Mouse (Mus musculus): ENCODE data around the gene Pik3r1. TPM values are rescaled to one million over a fixed set of nuclear protein-coding genes. Genes with fewer than 3 reads are reported as not detected.
A peak's percentile ranks its signal among the peaks of the same experiment; 100 is the strongest.

Pik3r1 gene
- polyA plus RNA-seq, 1 experiment from 2014 or later: 53.0 TPM

DNA sequence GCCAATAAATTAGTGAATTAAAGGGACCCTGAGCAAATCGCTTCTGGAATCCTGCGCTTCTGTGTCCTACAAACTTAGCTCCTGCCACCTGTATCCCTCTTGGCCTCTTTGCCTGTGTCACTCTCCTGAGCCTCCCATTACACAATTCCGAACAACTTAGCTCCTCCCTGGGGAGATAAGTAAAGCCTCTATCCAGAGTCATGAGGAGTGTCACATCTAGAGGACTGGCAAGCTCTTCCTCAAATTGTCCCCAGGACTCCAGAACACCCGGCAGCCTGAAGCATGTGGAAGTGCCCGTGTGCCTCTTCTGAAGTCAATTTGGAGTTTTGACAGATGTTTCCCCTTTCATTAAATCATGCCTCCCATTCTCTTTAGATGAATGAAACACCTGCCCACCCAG is 6.4 kb downstream of the Pik3r1 start:
- peaks cover 14% of the 10 kb centered on the region for H3K36me3 ChIP-seq (ENCODE audit: control insufficient read depth, insufficient read depth, low read length)
- 49% methylated on average over 5 of the region's 5 CpGs for WGBS
- H3K4me2 ChIP-seq (ENCODE audit: low read depth, low read length): peak overlapping the region; percentile 25
- no peak for ATAC-seq (ENCODE audit: insufficient read depth, low FRiP score)
- no peak overlapping the region; the same call in 1 of the 2 replicates for H3K9ac ChIP-seq (ENCODE audit: low read length)
- H3K27ac ChIP-seq (ENCODE audit: low read length): peak overlapping the region; percentile 58; the same call in 1 of the 2 replicates
- H3K4me3 ChIP-seq (replicated peaks; ENCODE audit: low read length): no peak overlapping the region
- no peaks in the 10 kb centered on the region for H3K27me3 ChIP-seq (ENCODE audit: control insufficient read depth, insufficient read depth, low read length)
- H3K9me3 ChIP-seq (replicated peaks; ENCODE audit: control insufficient read depth, low read length): no peaks in the 10 kb centered on the region
- peaks cover 79% of the 10 kb centered on the region for H3K4me1 ChIP-seq (ENCODE audit: control insufficient read depth, insufficient read depth, low read length)

DNA sequence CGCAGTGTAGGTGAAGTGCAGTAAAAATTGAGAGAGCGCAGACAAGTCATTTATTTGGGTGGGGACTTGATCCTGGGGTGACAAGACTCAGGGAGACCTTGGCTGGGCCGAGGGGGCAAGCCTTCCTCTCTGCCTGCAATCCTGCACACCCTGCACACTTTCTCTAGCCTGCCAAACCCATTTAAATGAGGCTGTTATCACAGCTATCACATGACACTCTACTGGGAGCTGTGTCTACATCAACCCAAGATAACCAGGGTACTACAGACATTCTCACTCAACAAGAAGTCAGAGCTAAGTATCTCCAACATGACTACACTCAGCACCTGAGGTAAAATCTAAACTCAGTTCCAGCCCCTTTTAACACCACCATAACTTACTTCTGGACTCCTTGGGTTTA is 7.1 kb downstream of the Pik3r1 start:
- Histone ChIP-seq H3K4me1 (ENCODE audit: control insufficient read depth, insufficient read depth, low read length) (peaks cover 82% of the 10 kb centered on the region), H3K4me2 (ENCODE audit: low read depth, low read length) (peak overlapping the region; percentile 35), H3K4me3 (replicated peaks; ENCODE audit: low read length) (peak overlapping the region; percentile 0), H3K27me3 (ENCODE audit: control insufficient read depth, insufficient read depth, low read length) (no peaks in the 10 kb centered on the region), H3K9ac (ENCODE audit: low read length) (peak overlapping the region; percentile 4; the same call in 1 of the 2 replicates), H3K9me3 (replicated peaks; ENCODE audit: control insufficient read depth, low read length) (no peaks in the 10 kb centered on the region), H3K27ac (ENCODE audit: low read length) (peak overlapping the region; percentile 58), H3K36me3 (ENCODE audit: control insufficient read depth, insufficient read depth, low read length) (peaks cover 19% of the 10 kb centered on the region)
- WGBS: 51% methylated on average over 3 of the region's 3 CpGs
- ATAC-seq (ENCODE audit: insufficient read depth, low FRiP score): no peak; the same call in 1 of the 2 replicates

GRCm38 (mm10) chr13:101760001-101760687 is 7.9 kb downstream of the Pik3r1 start:
- peak overlapping the region; percentile 35 for H3K4me2 ChIP-seq (ENCODE audit: low read depth, low read length)
- no peak for ATAC-seq (ENCODE audit: insufficient read depth, low FRiP score)
- H3K4me3 ChIP-seq (replicated peaks; ENCODE audit: low read length): peak overlapping the region; percentile 0; the same call in 1 of the 2 replicates
- H3K4me1 ChIP-seq (ENCODE audit: control insufficient read depth, insufficient read depth, low read length): peaks cover 75% of the 10 kb centered on the region
- H3K27me3 ChIP-seq (ENCODE audit: control insufficient read depth, insufficient read depth, low read length): no peaks in the 10 kb centered on the region
- 29% methylated on average over 8 of the region's 8 CpGs for WGBS
- peak overlapping the region; percentile 64 for H3K27ac ChIP-seq (ENCODE audit: low read length)
- peak overlapping the region; percentile 20 for H3K9ac ChIP-seq (ENCODE audit: low read length)
- H3K36me3 ChIP-seq (ENCODE audit: control insufficient read depth, insufficient read depth, low read length): peaks cover 19% of the 10 kb centered on the region
- no peaks in the 10 kb centered on the region for H3K9me3 ChIP-seq (replicated peaks; ENCODE audit: control insufficient read depth, low read length)

- no peaks in the 10 kb centered on the region for H3K9me3 ChIP-seq (replicated peaks; ENCODE audit: control insufficient read depth, low read length)
- H3K4me2 ChIP-seq (ENCODE audit: low read depth, low read length): peak overlapping the region; percentile 35
- H3K4me1 ChIP-seq (ENCODE audit: control insufficient read depth, insufficient read depth, low read length): peaks cover 76% of the 10 kb centered on the region
- H3K9ac ChIP-seq (ENCODE audit: low read length): peak overlapping the region; percentile 42; the same call in 1 of the 2 replicates
- H3K27ac ChIP-seq (ENCODE audit: low read length): peak overlapping the region; percentile 64
- no peaks in the 10 kb centered on the region for H3K27me3 ChIP-seq (ENCODE audit: control insufficient read depth, insufficient read depth, low read length)
- peaks cover 19% of the 10 kb centered on the region for H3K36me3 ChIP-seq (ENCODE audit: control insufficient read depth, insufficient read depth, low read length)
- no peak for ATAC-seq (ENCODE audit: insufficient read depth, low FRiP score)
- WGBS: 15% methylated on average over 3 of the region's 3 CpGs
- H3K4me3 ChIP-seq (replicated peaks; ENCODE audit: low read length): no peak overlapping the region
Measured at GRCm38 (mm10) chr13:101759281-101759871, 8.6 kb downstream of the Pik3r1 start.

DNA sequence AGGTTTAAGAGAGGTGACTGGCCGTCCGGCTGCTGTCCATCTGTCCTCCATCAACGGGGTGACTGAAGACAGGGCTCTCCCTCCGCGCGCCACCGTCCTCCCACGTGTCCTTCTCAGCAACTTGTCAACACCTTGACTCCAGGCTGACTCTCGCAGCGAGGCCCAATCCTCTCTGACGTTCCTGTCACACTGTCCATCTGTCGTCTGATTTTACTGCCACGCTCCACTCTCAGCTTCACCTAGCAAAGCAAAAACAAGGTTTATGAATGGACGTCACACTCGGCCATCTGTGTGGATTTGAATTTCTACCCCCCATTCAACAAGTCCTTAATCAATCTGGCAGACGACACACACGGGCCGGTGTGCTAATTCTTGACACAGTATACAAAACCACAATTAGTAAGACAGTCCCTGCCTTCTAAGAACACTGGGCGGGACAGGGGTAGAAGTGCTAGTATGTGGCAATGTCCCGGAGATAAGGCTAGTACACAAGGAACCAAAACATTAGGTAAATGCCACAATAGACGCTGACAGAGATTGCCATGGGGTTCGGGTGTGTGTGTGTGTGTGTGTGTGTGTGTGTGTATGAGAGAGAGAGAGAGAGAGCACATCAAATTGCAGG is 10.1 kb downstream of the Pik3r1 start:
- 59% methylated on average over 22 of the region's 22 CpGs for WGBS
- no peak overlapping the region for H3K27ac ChIP-seq (ENCODE audit: low read length)
- no peaks in the 10 kb centered on the region for H3K27me3 ChIP-seq (ENCODE audit: control insufficient read depth, insufficient read depth, low read length)
- H3K9ac ChIP-seq (ENCODE audit: low read length): no peak overlapping the region
- peaks cover 76% of the 10 kb centered on the region for H3K4me1 ChIP-seq (ENCODE audit: control insufficient read depth, insufficient read depth, low read length)
- no peaks in the 10 kb centered on the region for H3K9me3 ChIP-seq (replicated peaks; ENCODE audit: control insufficient read depth, low read length)
- H3K4me2 ChIP-seq (ENCODE audit: low read depth, low read length): no peak overlapping the region; the same call in 1 of the 2 replicates
- ATAC-seq (ENCODE audit: insufficient read depth, low FRiP score): no peak
- H3K36me3 ChIP-seq (ENCODE audit: control insufficient read depth, insufficient read depth, low read length): peaks cover 19% of the 10 kb centered on the region
- H3K4me3 ChIP-seq (replicated peaks; ENCODE audit: low read length): no peak overlapping the region

GRCm38 (mm10) chr13:101755228-101755627 is 12.8 kb downstream of the Pik3r1 start:
- Histone ChIP-seq H3K4me2 (ENCODE audit: low read depth, low read length) (no peak overlapping the region), H3K27ac (ENCODE audit: low read length) (no peak overlapping the region), H3K4me1 (ENCODE audit: control insufficient read depth, insufficient read depth, low read length) (peaks cover 69% of the 10 kb centered on the region), H3K9me3 (replicated peaks; ENCODE audit: control insufficient read depth, low read length) (no peaks in the 10 kb centered on the region), H3K27me3 (ENCODE audit: control insufficient read depth, insufficient read depth, low read length) (no peaks in the 10 kb centered on the region), H3K4me3 (replicated peaks; ENCODE audit: low read length) (no peak overlapping the region), H3K36me3 (ENCODE audit: control insufficient read depth, insufficient read depth, low read length) (peaks cover 19% of the 10 kb centered on the region), H3K9ac (ENCODE audit: low read length) (no peak overlapping the region)
- ATAC-seq (ENCODE audit: insufficient read depth, low FRiP score): no peak
- WGBS: 46% methylated on average over 2 of the region's 2 CpGs

GRCm38 (mm10) chr13:101753639-101754038 is 14.4 kb downstream of the Pik3r1 start:
- Histone ChIP-seq H3K36me3 (ENCODE audit: control insufficient read depth, insufficient read depth, low read length) (peaks cover 19% of the 10 kb centered on the region), H3K27ac (ENCODE audit: low read length) (peak overlapping the region; percentile 67), H3K4me2 (ENCODE audit: low read depth, low read length) (peak overlapping the region; percentile 22; the same call in 1 of the 2 replicates), H3K27me3 (ENCODE audit: control insufficient read depth, insufficient read depth, low read length) (no peaks in the 10 kb centered on the region), H3K4me3 (replicated peaks; ENCODE audit: low read length) (no peak overlapping the region), H3K4me1 (ENCODE audit: control insufficient read depth, insufficient read depth, low read length) (peaks cover 55% of the 10 kb centered on the region), H3K9me3 (replicated peaks; ENCODE audit: control insufficient read depth, low read length) (no peaks in the 10 kb centered on the region), H3K9ac (ENCODE audit: low read length) (no peak overlapping the region)
- ATAC-seq (ENCODE audit: insufficient read depth, low FRiP score): peak; percentile 95
- 49% methylated on average over 6 of the region's 6 CpGs for WGBS

DNA sequence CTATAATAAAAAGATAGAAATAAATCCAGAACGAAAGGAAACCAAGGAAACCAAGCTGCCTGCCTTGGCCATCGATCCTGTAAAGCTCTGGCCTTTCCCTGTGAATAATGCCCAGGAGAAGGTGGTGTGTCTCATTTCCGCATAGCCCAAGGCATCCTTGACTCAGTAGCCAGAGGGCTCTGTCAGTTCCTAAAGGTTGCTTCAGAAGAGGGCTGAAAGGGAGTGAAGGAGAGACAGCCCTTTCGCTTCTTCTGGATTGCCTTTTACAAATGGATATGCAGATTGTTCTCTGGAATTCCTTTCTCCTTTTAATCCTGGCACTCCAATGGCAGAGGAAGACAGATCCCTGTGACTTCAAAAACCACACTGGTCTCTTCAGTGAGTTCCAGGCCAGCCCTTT is 16.2 kb downstream of the Pik3r1 start:
- Histone ChIP-seq H3K27me3 (ENCODE audit: control insufficient read depth, insufficient read depth, low read length) (no peaks in the 10 kb centered on the region), H3K36me3 (ENCODE audit: control insufficient read depth, insufficient read depth, low read length) (peaks cover 7% of the 10 kb centered on the region; the same call in 1 of the 2 replicates), H3K27ac (ENCODE audit: low read length) (no peak overlapping the region), H3K4me2 (ENCODE audit: low read depth, low read length) (no peak overlapping the region), H3K9me3 (replicated peaks; ENCODE audit: control insufficient read depth, low read length) (no peaks in the 10 kb centered on the region), H3K4me1 (ENCODE audit: control insufficient read depth, insufficient read depth, low read length) (peaks cover 39% of the 10 kb centered on the region), H3K9ac (ENCODE audit: low read length) (no peak overlapping the region), H3K4me3 (replicated peaks; ENCODE audit: low read length) (no peak overlapping the region)
- 81% methylated on average over 4 of the region's 4 CpGs for WGBS
- no peak for ATAC-seq (ENCODE audit: insufficient read depth, low FRiP score)

Data from stomach, embryonic 16.5 days (tissue).